Mouse (Mus musculus) spleen, postnatal 14 days (tissue): Measurements from ENCODE around the gene Cfap157.

Experiments used
- DNase-seq, 2 experiments: peaks; one replicate each; pipeline ENCODE4 v3.0.0; 2021 to 2022; ENCODE audit warnings: low spot score in 2 of 2

Cfap157 gene

DNA sequence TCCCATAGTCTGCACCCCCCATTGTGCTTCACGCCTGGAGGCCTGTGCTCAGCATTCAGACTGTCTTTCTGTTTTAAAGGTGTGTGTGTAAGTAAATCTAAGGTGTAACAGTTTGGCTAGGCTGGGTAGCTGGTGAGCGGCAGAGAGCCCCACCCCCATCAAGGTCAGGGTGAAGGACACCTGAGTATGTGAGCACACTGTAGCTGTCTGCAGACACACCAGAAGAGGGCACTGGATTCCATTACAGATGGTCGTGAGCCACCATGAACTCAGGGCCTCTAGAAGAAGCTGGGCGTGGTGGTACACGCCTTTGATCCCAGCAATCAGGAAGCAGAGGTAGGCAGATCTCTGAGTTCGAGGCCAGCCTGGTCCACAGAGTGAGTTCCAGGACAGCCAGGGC is 2.5 kb downstream of the Cfap157 start:
- DNase-seq = no peak

GRCm38 (mm10) chr2:32779714-32780113 is 4.5 kb downstream of the Cfap157 start:
- DNase-seq = no peak

DNA sequence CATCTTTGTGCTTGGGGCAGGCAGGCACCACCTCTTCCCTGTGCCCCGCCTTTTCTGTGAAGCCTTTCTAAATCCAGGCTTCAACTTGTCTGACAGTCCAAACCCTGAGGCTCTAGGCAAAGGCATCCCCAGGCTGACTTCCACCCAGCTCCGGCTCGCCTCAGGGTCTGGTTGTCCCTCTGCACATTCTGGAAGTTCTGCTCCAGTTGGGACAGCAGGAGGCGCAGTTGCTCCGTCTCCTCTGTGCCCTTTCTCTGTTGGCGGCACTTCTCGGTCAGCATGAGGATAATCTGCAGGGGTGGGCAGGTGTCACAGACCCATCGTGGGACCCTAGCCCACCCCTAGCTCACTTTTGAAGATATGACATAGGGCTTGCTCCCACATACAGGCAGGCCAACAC is 5.1 kb downstream of the Cfap157 start:
- DNase-seq = peak in 1 of 2 experiments; percentile 40

DNA sequence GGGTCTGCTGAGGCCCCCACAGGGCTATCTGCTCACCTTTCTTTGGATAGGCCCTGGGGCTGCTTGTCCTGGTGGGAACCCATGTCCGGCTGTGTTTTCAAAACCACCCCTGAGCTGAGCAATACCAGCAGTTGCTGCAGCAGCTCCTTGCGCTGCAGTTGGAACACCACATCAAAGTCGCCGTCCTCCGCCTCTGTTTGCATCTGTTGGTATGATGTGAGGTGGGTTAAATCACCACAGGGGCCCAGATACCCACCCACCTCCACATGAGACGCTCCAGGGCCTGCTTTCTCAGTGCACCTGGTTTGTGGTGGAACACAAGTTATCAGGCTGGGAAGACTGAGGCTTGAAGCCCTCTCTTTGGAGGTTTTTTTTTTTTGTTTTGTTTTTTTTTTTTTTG is 6.1 kb downstream of the Cfap157 start:
- DNase-seq = no peak

DNA sequence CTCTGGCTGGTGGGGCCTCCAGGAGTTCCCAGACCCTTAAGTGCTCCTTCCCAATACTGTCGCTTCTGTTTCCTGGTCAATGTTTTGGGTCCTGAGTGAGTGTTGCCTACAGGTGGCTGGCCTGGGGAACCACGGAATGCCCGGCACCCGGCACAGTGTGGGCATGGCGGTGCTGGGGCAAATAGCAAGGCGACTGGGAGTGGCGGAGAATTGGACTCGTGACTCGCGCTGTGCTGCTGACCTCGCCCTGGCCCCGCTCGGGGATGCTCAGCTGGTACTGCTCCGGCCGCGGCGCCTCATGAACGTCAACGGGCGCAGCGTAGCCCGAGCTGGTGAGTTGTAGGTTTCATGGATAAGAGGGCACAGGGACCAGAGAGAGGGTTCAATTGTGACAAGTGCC is 8.0 kb downstream of the Cfap157 start:
- DNase-seq = no peak

- DNase-seq = peak; percentile 86 to 94
These were observed 8.7 kb downstream of the Cfap157 start, which contains the start of the genes Ttc16 and Ptrh1 for GRCm38 (mm10) chr2:32775359-32776074. Gene Ttc16, minus strand, starts transcription at chr2:32775633. Gene Ptrh1, plus strand, starts transcription at chr2:32775786.

GRCm38 (mm10) chr2:32772626-32773279 is 11.5 kb downstream of the Cfap157 start:
- no peak for DNase-seq

DNA sequence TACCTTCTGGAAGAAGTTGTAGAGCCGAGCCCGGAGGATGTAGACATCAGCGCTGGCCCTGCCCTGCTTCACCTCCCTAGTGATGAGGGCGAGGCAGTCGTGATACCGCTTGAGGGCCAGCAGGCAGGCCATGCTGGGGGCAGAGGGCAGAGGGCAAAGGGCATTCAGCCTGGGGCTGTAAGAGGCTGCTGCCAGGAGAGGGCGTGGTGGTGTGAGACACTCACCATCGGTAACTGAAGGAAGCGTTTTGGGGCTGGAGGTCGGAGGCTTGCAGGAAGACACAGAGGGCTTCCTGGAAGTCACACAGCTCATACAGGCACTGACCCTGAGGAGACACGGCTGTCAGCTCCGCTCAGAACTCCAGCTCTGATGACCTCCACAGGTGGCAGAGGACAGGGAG is 12.3 kb downstream of the Cfap157 start:
- DNase-seq = no peak

GRCm38 (mm10) chr2:32769327-32770085 is 14.7 kb downstream of the Cfap157 start:
- no peak for DNase-seq

GRCm38 (mm10) chr2:32768661-32769285 is 15.5 kb downstream of the Cfap157 start:
- no peak for DNase-seq

DNA sequence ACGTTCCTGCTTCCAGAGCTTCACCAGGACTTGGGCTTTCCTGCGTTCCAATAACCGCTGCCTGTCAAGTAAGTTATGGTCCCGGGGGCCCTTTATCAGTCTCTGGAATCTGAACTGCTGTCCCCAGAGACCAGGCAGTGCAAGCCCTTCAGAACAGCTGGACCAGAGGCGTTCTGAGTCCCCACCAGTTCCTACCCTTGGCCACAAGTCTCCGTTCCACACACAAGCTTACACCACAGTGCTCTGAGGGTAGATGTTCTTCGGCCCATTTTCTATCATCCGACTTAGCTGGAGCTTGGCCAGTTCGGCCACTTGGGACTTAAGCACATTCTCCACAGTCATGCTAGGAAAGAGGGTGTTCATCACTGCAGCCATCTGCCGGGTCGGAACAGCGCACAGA is 17.0 kb downstream of the Cfap157 start:
- no peak for DNase-seq

DNA sequence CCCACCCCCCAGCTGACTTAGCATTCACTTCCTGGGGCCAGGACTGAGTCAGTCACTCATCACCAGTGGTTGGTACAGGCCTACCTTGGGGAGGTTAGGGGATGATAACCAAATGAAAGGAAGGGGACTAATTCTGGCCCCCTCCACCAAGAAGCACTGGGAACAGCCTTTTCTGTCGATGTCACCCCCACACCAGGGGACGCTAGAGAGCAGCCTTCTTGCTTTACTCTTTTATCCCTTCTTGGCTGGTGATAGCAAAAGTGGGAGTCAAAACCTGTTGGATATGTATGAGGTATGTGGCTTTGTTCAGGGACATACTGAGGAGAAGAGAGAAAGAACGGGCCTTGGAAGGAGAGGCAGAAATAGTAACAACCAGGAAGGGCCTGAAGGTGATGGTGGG is 20.9 kb downstream of the Cfap157 start:
- DNase-seq = no peak

GRCm38 (mm10) chr2:32761859-32762258 is 22.4 kb downstream of the Cfap157 start:
- DNase-seq = no peak

- no peak for DNase-seq
These were observed 22.9 kb downstream of the Cfap157 start for GRCm38 (mm10) chr2:32761361-32761760.

GRCm38 (mm10) chr2:32759001-32759400 is 25.2 kb downstream of the Cfap157 start:
- no peak for DNase-seq

DNA sequence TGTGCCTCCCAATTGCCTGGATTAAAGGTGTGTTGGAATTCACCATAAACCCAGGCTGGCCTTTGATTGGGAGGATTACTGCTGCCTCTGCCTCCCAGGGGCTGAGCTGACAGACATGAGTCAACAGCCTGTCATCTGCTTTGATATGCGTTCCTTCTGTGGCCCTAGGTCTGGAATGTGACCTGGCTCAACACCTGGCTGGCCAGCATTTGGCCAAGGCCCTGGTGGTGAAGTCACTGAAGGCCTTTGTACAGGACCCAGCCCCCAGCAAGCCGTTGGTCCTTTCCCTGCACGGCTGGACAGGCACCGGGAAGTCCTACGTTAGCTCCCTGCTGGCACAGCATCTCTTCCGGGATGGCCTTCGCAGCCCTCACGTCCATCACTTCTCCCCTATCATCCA is 25.7 kb downstream of the Cfap157 start:
- no peak for DNase-seq

- DNase-seq = peak; percentile 92 to 94
These were observed 27.0 kb downstream of the Cfap157 start, which contains the start of gene Tor2a for GRCm38 (mm10) chr2:32757056-32757845. Gene Tor2a, plus strand, starts transcription at chr2:32757234.

DNA sequence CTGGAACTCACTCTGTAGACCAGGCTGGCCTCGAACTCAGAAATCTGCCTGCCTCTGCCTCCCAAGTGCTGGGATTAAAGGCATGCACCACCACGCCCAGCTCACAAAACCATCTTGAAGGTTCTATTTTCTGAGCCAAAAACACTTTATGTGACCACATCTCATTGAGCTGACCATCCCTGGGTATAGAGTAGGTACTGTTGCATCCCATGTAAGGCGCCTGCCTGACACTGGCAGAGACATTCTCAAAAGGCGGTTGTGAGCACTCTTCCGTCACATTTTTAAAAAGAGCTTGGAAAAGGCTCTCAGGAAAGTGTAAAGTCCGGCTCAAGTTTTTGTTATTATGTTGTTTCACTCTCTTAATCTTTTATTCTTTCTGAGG is 27.6 kb downstream of the Cfap157 start:
- DNase-seq = no peak

DNA sequence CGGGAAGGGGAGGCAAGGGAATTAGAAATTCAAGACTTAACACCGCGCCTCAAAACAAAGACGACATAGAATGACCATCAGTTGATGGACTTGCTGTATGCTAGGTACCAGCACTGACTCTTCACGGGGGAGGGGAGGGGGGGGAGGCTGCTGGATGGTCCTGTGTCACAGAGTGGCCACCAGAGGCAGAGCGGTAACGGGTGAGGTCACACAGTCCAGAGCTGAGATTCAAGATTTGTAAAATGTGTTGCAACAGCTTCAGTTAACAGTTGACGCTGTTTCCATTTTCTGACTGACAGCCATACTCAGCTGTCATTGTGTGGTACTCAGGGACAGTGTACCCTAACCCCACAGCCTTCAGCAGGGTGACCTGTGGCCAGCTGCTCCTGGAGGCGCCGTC is 32.0 kb downstream of the Cfap157 start:
- DNase-seq = no peak

DNA sequence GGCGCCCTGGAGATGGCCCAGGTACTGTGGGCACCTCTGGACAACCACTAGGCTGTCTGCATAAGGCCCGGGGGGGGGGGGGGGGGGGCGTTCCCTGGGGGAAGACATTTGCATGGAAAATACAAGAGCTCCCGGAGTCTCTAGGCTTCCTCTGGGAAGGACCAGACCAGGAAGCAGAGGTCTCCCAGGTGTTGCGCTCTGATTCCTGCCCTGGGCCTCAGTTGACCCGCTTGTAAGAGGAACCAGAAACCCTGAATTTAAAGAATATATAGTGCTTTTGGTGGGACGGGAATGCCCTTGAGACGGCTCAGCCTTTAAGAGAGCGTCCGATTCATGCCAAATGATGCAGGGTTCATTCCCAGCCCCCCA is 32.6 kb downstream of the Cfap157 start:
- DNase-seq = no peak

DNA sequence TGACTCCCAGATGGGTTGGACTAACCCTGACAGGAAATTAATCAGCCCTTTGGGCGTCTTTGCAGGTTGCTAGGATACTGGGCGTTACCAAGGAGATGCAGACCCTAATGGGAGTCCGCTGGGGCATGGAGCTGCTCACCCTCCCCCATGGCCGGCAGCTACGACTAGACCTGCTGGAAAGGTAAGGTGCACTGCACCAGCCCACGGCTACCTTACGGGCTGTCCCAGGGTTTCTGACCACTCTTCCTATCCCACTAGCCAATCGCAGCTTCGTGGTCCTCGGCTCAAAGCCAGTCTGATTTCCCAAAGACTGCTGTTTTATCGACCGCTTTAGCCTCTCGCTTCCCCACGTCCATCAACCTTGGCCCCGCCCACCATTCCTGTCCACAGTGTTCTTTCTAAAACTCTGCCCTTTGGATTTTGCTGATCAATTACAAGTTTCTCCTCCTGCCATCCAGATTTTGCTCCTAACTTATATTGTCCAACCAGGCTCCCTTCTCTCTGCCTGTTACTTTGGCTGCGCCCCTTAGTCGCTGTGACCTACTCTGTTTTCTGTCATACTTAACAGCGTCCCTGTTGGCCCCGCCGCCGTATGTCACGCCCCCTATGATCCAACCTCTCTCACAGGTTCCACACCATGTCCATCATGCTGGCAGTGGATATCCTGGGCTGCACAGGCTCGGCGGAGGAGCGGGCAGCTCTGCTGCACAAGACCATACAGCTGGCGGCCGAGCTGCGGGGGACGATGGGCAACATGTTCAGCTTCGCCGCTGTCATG is 33.2 kb downstream of the Cfap157 start:
- no peak for DNase-seq
